Mouse (Mus musculus) limb, embryonic 14.5 days (tissue): ENCODE data around the gene Ttc21a. TPM values are rescaled to one million over a fixed set of nuclear protein-coding genes. Genes with fewer than 3 reads are reported as not detected.

ENCODE experiments used
- ATAC-seq: fragments of 200-750 bp; cut with Nextera tagmentation; 2 replicates; pipeline ENCODE4 v1.8.0; 2017; ENCODE audit warnings: low read depth, moderate number of reproducible peaks, moderate TSS enrichment; ENCODE audit not compliant: low FRiP score
- DNase-seq: peaks from one replicate; pipeline ENCODE4 v3.0.0-alpha.2; 2015; ENCODE audit warnings: low spot score
- H3K27ac ChIP-seq: fragments of 300-500 bp; sonication (generic); replicated peaks from 2 replicates; pipeline ENCODE4 v1.5.1; 2014; ENCODE audit warnings: low read depth, mild to moderate bottlenecking, low read length, moderate library complexity, mixed read lengths
- H3K27me3 ChIP-seq: fragments of 300-500 bp; sonication (generic); 2 replicates; pipeline ENCODE4 v1.6.1; 2014; ENCODE audit warnings: low read length, mixed read lengths; ENCODE audit not compliant: control insufficient read depth, insufficient read depth
- H3K36me3 ChIP-seq: fragments of 300-500 bp; sonication (generic); 2 replicates; pipeline ENCODE4 v1.6.1; 2014; ENCODE audit warnings: mild to moderate bottlenecking, low read length, moderate library complexity, mixed read lengths; ENCODE audit not compliant: control insufficient read depth, insufficient read depth
- H3K4me1 ChIP-seq: fragments of 300-500 bp; sonication (generic); 2 replicates; pipeline ENCODE4 v1.6.1; 2014; ENCODE audit warnings: antibody characterized with exemption, low read length, mixed read lengths; ENCODE audit not compliant: control insufficient read depth, insufficient read depth
- H3K4me2 ChIP-seq: fragments of 300-500 bp; sonication (generic); replicated peaks from 2 replicates; pipeline ENCODE4 v1.6.1; 2014; ENCODE audit warnings: low read depth, mild to moderate bottlenecking, low read length, moderate library complexity; ENCODE audit not compliant: severe bottlenecking
- H3K4me3 ChIP-seq: fragments of 300-500 bp; sonication (generic); replicated peaks from 2 replicates; pipeline ENCODE4 v1.5.1; 2014; ENCODE audit warnings: low read length
- H3K9ac ChIP-seq: fragments of 300-500 bp; sonication (generic); 2 replicates; pipeline ENCODE4 v1.6.1; 2014; ENCODE audit warnings: mild to moderate bottlenecking, low read depth, low read length, moderate library complexity; ENCODE audit not compliant: severe bottlenecking
- H3K9me3 ChIP-seq: fragments of 300-500 bp; sonication (generic); 2 replicates; pipeline ENCODE4 v1.6.1; 2016; ENCODE audit warnings: low read length; ENCODE audit not compliant: control insufficient read depth
- POLR2A ChIP-seq: fragments of 200-500 bp; IDR thresholded peaks from 2 replicates; pipeline ENCODE4 v1.8.0; 2012; ENCODE audit warnings: inconsistent platforms, mild to moderate bottlenecking, moderate library complexity, borderline replicate concordance; ENCODE audit not compliant: insufficient read depth, insufficient read length; ENCODE audit errors: extremely low read depth
- WGBS: fragments of 180-500 bp; shearing (Covaris S2); extraction: QIAGEN DNeasy Blood & Tissue Kit; methylation state at CpG from one replicate; pipeline ENCODE4 v1.1.7; 2014; 5-methylcytosine and 5-hydroxymethylcytosine counted together
- polyA plus RNA-seq, 2 experiments: library from polyadenylated mRNA; depleted of rRNA in 1 of 2; stranded (reverse) in 1 of 2; unstranded in 1 of 2; fragments of >200 nt; fragmentation: Nextera tagmentation in 1 of 2; extraction: Ambion mirVana in 1 of 2; gene quantifications; 2 replicates each; pipeline versions ENCODE4 v1.2.1 to v1.2.3; 2012 to 2014

The Ttc21a gene
- polyA plus RNA-seq, 2 experiments = 0.10 to 0.34 TPM

- H3K9me3 ChIP-seq = no peaks in the 10 kb centered on the region
- no peak for TF ChIP-seq POLR2A
- ATAC-seq = no peak
Observed at GRCm38 (mm10) chr9:119964206-119964605, 26.8 kb downstream of the Ttc21a start.

GRCm38 (mm10) chr9:119965186-119965585 is 27.8 kb downstream of the Ttc21a start:
- Histone ChIP-seq H3K9ac (no peak overlapping the region), H3K9me3 (no peaks in the 10 kb centered on the region), H3K27me3 (no peaks in the 10 kb centered on the region), H3K4me1 (peaks cover 10% of the 10 kb centered on the region; the same call in 1 of the 2 replicates), H3K4me2 (no peak overlapping the region), H3K36me3 (peaks cover 3% of the 10 kb centered on the region; the same call in 1 of the 2 replicates), H3K4me3 (no peak overlapping the region), H3K27ac (no peak overlapping the region)
- DNase-seq (no peak), ATAC-seq (no peak)
- 68% methylated on average over 3 of the region's 3 CpGs for WGBS
- no peak for TF ChIP-seq POLR2A

More at GRCm38 (mm10) chr9:119964206-119964605, 26.8 kb downstream of the Ttc21a start:
- 70% methylated on average over 3 of the region's 3 CpGs for WGBS
- no peaks in the 10 kb centered on the region for H3K27me3 ChIP-seq
- no peak overlapping the region for H3K4me2 ChIP-seq
- H3K36me3 ChIP-seq = no peaks in the 10 kb centered on the region
- 0 out of 2 replicates have a peak, but pooled peaks cover 7% of the 10 kb centered on the region for H3K4me1 ChIP-seq
- H3K9ac ChIP-seq = no peak overlapping the region
- no peak overlapping the region for H3K4me3 ChIP-seq
- DNase-seq = no peak
- H3K27ac ChIP-seq = no peak overlapping the region

- peaks cover 22% of the 10 kb centered on the region for H3K4me1 ChIP-seq
- no peak overlapping the region for H3K4me3 ChIP-seq
- no peak overlapping the region for H3K27ac ChIP-seq
- no peaks in the 10 kb centered on the region for H3K27me3 ChIP-seq
- peaks cover 4% of the 10 kb centered on the region; the same call in 1 of the 2 replicates for H3K36me3 ChIP-seq
- no peak for DNase-seq
- ATAC-seq = no peak
- WGBS = 85% methylated on average over 26 of the region's 26 CpGs
- no peak for TF ChIP-seq POLR2A
- no peak overlapping the region for H3K9ac ChIP-seq
- no peaks in the 10 kb centered on the region for H3K9me3 ChIP-seq
- no peak overlapping the region for H3K4me2 ChIP-seq
Observed at GRCm38 (mm10) chr9:119966221-119966910, 29.0 kb downstream of the Ttc21a start.

GRCm38 (mm10) chr9:119969811-119970210 is 32.4 kb downstream of the Ttc21a start:
- 0 out of 2 replicates have a peak overlapping the region, but pooled peaks have one; percentile 33 for H3K27ac ChIP-seq

GRCm38 (mm10) chr9:119970221-119970620 is 32.8 kb downstream of the Ttc21a start:
- Histone ChIP-seq H3K4me3 (no peak overlapping the region), H3K4me2 (no peak overlapping the region), H3K9ac (no peak overlapping the region), H3K36me3 (peaks cover 38% of the 10 kb centered on the region), H3K27me3 (no peaks in the 10 kb centered on the region), H3K9me3 (no peaks in the 10 kb centered on the region), H3K27ac (peak overlapping the region; percentile 33; the same call in 1 of the 2 replicates), H3K4me1 (peaks cover 16% of the 10 kb centered on the region)
- ATAC-seq = no peak
- TF ChIP-seq POLR2A = no peak
- no peak for DNase-seq
- WGBS = 37% methylated on average over 6 of the region's 6 CpGs

More at GRCm38 (mm10) chr9:119969811-119970210, 32.4 kb downstream of the Ttc21a start:
- ATAC-seq (no peak), DNase-seq (no peak)
- Histone ChIP-seq H3K4me2 (no peak overlapping the region), H3K4me1 (peaks cover 16% of the 10 kb centered on the region), H3K9ac (no peak overlapping the region), H3K4me3 (no peak overlapping the region), H3K9me3 (no peaks in the 10 kb centered on the region), H3K27me3 (no peaks in the 10 kb centered on the region), H3K36me3 (peaks cover 35% of the 10 kb centered on the region)
- 80% methylated on average over 7 of the region's 7 CpGs for WGBS
- TF ChIP-seq POLR2A = no peak
